Mouse (Mus musculus) heart, embryonic 13.5 days (tissue): ENCODE measurements around the gene Vcan. TPM values are rescaled to one million over a fixed set of nuclear protein-coding genes. Genes with fewer than 3 reads are reported as not detected.
A peak's percentile ranks its signal among the peaks of the same experiment; 100 is the strongest.

Source experiments
- ATAC-seq: fragments of 200-750 bp; cut with Nextera tagmentation; 2 replicates; pipeline ENCODE4 v1.8.0; 2017; ENCODE audit warnings: moderate TSS enrichment; ENCODE audit not compliant: insufficient number of reproducible peaks, low FRiP score, low TSS enrichment; ENCODE audit errors: extremely low read depth
- H3K27ac ChIP-seq: fragments of 300-500 bp; sonication (generic); replicated peaks from 2 replicates; pipeline ENCODE4 v1.5.1; 2015; ENCODE audit warnings: moderate library complexity, mild to moderate bottlenecking, inconsistent platforms
- H3K27me3 ChIP-seq: fragments of 300-500 bp; sonication (generic); replicated peaks from 2 replicates; pipeline ENCODE4 v1.6.1; 2015; ENCODE audit warnings: mild to moderate bottlenecking, inconsistent platforms
- H3K36me3 ChIP-seq: fragments of 300-500 bp; sonication (generic); 2 replicates; pipeline ENCODE4 v1.6.1; 2015; ENCODE audit warnings: mild to moderate bottlenecking, inconsistent platforms
- H3K4me1 ChIP-seq: fragments of 300-500 bp; sonication (generic); 2 replicates; pipeline ENCODE4 v1.6.1; 2015; ENCODE audit warnings: inconsistent platforms
- H3K4me2 ChIP-seq: fragments of 300-500 bp; sonication (generic); 2 replicates; pipeline ENCODE4 v1.6.1; 2015; ENCODE audit warnings: inconsistent platforms, mild to moderate bottlenecking, moderate library complexity
- H3K4me3 ChIP-seq: fragments of 300-500 bp; sonication (generic); 2 replicates; pipeline ENCODE4 v1.5.1; 2015; ENCODE audit warnings: moderate library complexity, mild to moderate bottlenecking, inconsistent platforms
- H3K9ac ChIP-seq: fragments of 300-500 bp; sonication (generic); 2 replicates; pipeline ENCODE4 v1.6.1; 2015; ENCODE audit warnings: inconsistent platforms, mild to moderate bottlenecking, moderate library complexity
- H3K9me3 ChIP-seq: fragments of 300-500 bp; sonication (generic); 2 replicates; pipeline ENCODE4 v1.6.1; 2016; ENCODE audit warnings: inconsistent platforms
- WGBS: fragments of 180-500 bp; shearing (Covaris S2); methylation state at CpG from one replicate; pipeline ENCODE4 v1.1.7; 2015; ENCODE audit warnings: mixed read lengths; 5-methylcytosine and 5-hydroxymethylcytosine counted together
- polyA plus RNA-seq: library from polyadenylated mRNA; unstranded; fragments of >200 nt; fragmentation: Nextera tagmentation; extraction: Ambion mirVana; gene quantifications from 2 replicates; pipeline ENCODE4 v1.2.1, GENCODE M21; 2015

Vcan gene
- polyA plus RNA-seq, 1 experiment from 2014 or later = 61.0 TPM

GRCm38 (mm10) chr13:89720497-89720896 is 21.8 kb downstream of the Vcan start:
- no peak overlapping the region for H3K9ac ChIP-seq
- no peak for ATAC-seq
- H3K27ac ChIP-seq = no peak overlapping the region
- H3K4me3 ChIP-seq = no peak overlapping the region
- no peak overlapping the region for H3K4me2 ChIP-seq
- no peaks in the 10 kb centered on the region for H3K4me1 ChIP-seq
- peaks cover 66% of the 10 kb centered on the region for H3K36me3 ChIP-seq
- H3K27me3 ChIP-seq = no peaks in the 10 kb centered on the region
- no peaks in the 10 kb centered on the region for H3K9me3 ChIP-seq
- WGBS = 53% methylated on average over 3 of the region's 3 CpGs

GRCm38 (mm10) chr13:89709497-89710201 is 32.7 kb downstream of the Vcan start:
- Histone ChIP-seq H3K4me1 (peaks cover 5% of the 10 kb centered on the region), H3K27me3 (no peaks in the 10 kb centered on the region), H3K4me3 (no peak overlapping the region), H3K4me2 (no peak overlapping the region), H3K27ac (no peak overlapping the region), H3K36me3 (peaks cover 54% of the 10 kb centered on the region), H3K9me3 (no peaks in the 10 kb centered on the region), H3K9ac (no peak overlapping the region)
- no peak for ATAC-seq
- WGBS = 41% methylated on average over 4 of the region's 4 CpGs

GRCm38 (mm10) chr13:89708151-89708927 is 34.0 kb downstream of the Vcan start:
- H3K4me1 ChIP-seq = peaks cover 5% of the 10 kb centered on the region
- 69% methylated on average over 7 of the region's 7 CpGs for WGBS
- no peak overlapping the region for H3K9ac ChIP-seq
- peaks cover 58% of the 10 kb centered on the region for H3K36me3 ChIP-seq
- no peak overlapping the region for H3K4me3 ChIP-seq
- no peaks in the 10 kb centered on the region for H3K9me3 ChIP-seq
- ATAC-seq = no peak
- H3K27ac ChIP-seq = no peak overlapping the region
- no peaks in the 10 kb centered on the region for H3K27me3 ChIP-seq
- no peak overlapping the region for H3K4me2 ChIP-seq

GRCm38 (mm10) chr13:89702395-89702794 is 39.9 kb downstream of the Vcan start:
- ATAC-seq = no peak
- WGBS = 80% methylated on average over 4 of the region's 4 CpGs
- H3K27me3 ChIP-seq = no peaks in the 10 kb centered on the region
- no peak overlapping the region for H3K4me3 ChIP-seq
- 0 out of 2 replicates have a peak, but pooled peaks cover 2% of the 10 kb centered on the region for H3K9me3 ChIP-seq
- H3K4me2 ChIP-seq = no peak overlapping the region
- H3K36me3 ChIP-seq = peaks cover 87% of the 10 kb centered on the region
- H3K9ac ChIP-seq = no peak overlapping the region
- no peak overlapping the region for H3K27ac ChIP-seq
- H3K4me1 ChIP-seq = no peaks in the 10 kb centered on the region

- Histone ChIP-seq H3K27ac (no peak overlapping the region), H3K27me3 (no peaks in the 10 kb centered on the region), H3K9ac (no peak overlapping the region), H3K4me1 (no peaks in the 10 kb centered on the region), H3K36me3 (peaks cover 72% of the 10 kb centered on the region), H3K4me2 (no peak overlapping the region), H3K9me3 (0 out of 2 replicates have a peak, but pooled peaks cover 2% of the 10 kb centered on the region), H3K4me3 (no peak overlapping the region)
- 83% methylated on average over 2 of the region's 2 CpGs for WGBS
- no peak for ATAC-seq
Observed at GRCm38 (mm10) chr13:89699998-89700555, 42.2 kb downstream of the Vcan start.

- Histone ChIP-seq H3K27ac (no peak overlapping the region), H3K9me3 (no peaks in the 10 kb centered on the region), H3K4me1 (no peaks in the 10 kb centered on the region), H3K9ac (no peak overlapping the region), H3K4me3 (no peak overlapping the region), H3K4me2 (no peak overlapping the region), H3K36me3 (peaks cover 65% of the 10 kb centered on the region), H3K27me3 (no peaks in the 10 kb centered on the region)
- ATAC-seq = no peak
- WGBS = 53% methylated on average over 1 of the region's 1 CpGs
Observed at GRCm38 (mm10) chr13:89692597-89692996, 49.7 kb downstream of the Vcan start.

- Histone ChIP-seq H3K4me1 (no peaks in the 10 kb centered on the region), H3K27ac (no peak overlapping the region), H3K4me3 (no peak overlapping the region), H3K27me3 (no peaks in the 10 kb centered on the region), H3K36me3 (peaks cover 74% of the 10 kb centered on the region), H3K9ac (no peak overlapping the region), H3K4me2 (no peak overlapping the region), H3K9me3 (no peaks in the 10 kb centered on the region)
- WGBS = 91% methylated on average over 3 of the region's 3 CpGs
- no peak for ATAC-seq
Observed at GRCm38 (mm10) chr13:89683490-89683889, 58.8 kb downstream of the Vcan start.

GRCm38 (mm10) chr13:89682254-89682653 is 60.1 kb downstream of the Vcan start:
- Histone ChIP-seq H3K9me3 (no peaks in the 10 kb centered on the region), H3K4me1 (no peaks in the 10 kb centered on the region), H3K4me2 (no peak overlapping the region), H3K9ac (no peak overlapping the region), H3K27ac (no peak overlapping the region), H3K4me3 (no peak overlapping the region), H3K36me3 (peaks cover 75% of the 10 kb centered on the region), H3K27me3 (no peaks in the 10 kb centered on the region)
- ATAC-seq = no peak
- 74% methylated on average over 7 of the region's 7 CpGs for WGBS

- Histone ChIP-seq H3K4me3 (no peak overlapping the region), H3K27me3 (no peaks in the 10 kb centered on the region), H3K9me3 (no peaks in the 10 kb centered on the region), H3K4me2 (no peak overlapping the region), H3K27ac (no peak overlapping the region), H3K36me3 (peaks cover 89% of the 10 kb centered on the region), H3K4me1 (no peaks in the 10 kb centered on the region), H3K9ac (no peak overlapping the region)
- no peak for ATAC-seq
- 84% methylated on average over 6 of the region's 6 CpGs for WGBS
Observed at GRCm38 (mm10) chr13:89679756-89680155, 62.6 kb downstream of the Vcan start.

GRCm38 (mm10) chr13:89670505-89670904 is 71.8 kb downstream of the Vcan start:
- 73% methylated on average over 3 of the region's 3 CpGs for WGBS
- no peak for ATAC-seq
- peaks cover 7% of the 10 kb centered on the region for H3K4me1 ChIP-seq
- no peak overlapping the region for H3K27ac ChIP-seq
- H3K4me3 ChIP-seq = no peak overlapping the region
- no peaks in the 10 kb centered on the region for H3K27me3 ChIP-seq
- H3K4me2 ChIP-seq = no peak overlapping the region
- no peak overlapping the region for H3K9ac ChIP-seq
- H3K36me3 ChIP-seq = peaks cover 76% of the 10 kb centered on the region
- H3K9me3 ChIP-seq = no peaks in the 10 kb centered on the region

GRCm38 (mm10) chr13:89668981-89669880 is 73.1 kb downstream of the Vcan start:
- 59% methylated on average over 10 of the region's 10 CpGs for WGBS
- Histone ChIP-seq H3K9me3 (no peaks in the 10 kb centered on the region), H3K4me2 (no peak overlapping the region), H3K36me3 (peaks cover 69% of the 10 kb centered on the region), H3K27me3 (no peaks in the 10 kb centered on the region), H3K27ac (peak overlapping the region; percentile 8; the same call in 1 of the 2 replicates), H3K9ac (no peak overlapping the region), H3K4me3 (no peak overlapping the region), H3K4me1 (peaks cover 7% of the 10 kb centered on the region)
- no peak for ATAC-seq
